Mouse (Mus musculus): ENCODE measurements around the gene Phf19. TPM values are rescaled to one million over a fixed set of nuclear protein-coding genes. Genes with fewer than 3 reads are reported as not detected.

Gene Phf19
- total RNA-seq, 1 experiment from 2014 or later = 5.1 TPM

GRCm38 (mm10) chr2:34941061-34941675, 27.3 kb upstream of the Phf19 start:
- peak; percentile 34; the same call in 1 of the 2 replicates for ATAC-seq (ENCODE audit: extremely low read depth, insufficient number of reproducible peaks, low FRiP score, poor library complexity, severe bottlenecking)

GRCm38 (mm10) chr2:34940246-34940645, 26.4 kb upstream of the Phf19 start:
- no peak for ATAC-seq (ENCODE audit: extremely low read depth, insufficient number of reproducible peaks, low FRiP score, poor library complexity, severe bottlenecking)

- ATAC-seq (ENCODE audit: extremely low read depth, insufficient number of reproducible peaks, low FRiP score, poor library complexity, severe bottlenecking) = no peak
Measured at GRCm38 (mm10) chr2:34938269-34939208, 24.7 kb upstream of the Phf19 start.

GRCm38 (mm10) chr2:34937460-34937859, 23.6 kb upstream of the Phf19 start:
- ATAC-seq (ENCODE audit: extremely low read depth, insufficient number of reproducible peaks, low FRiP score, poor library complexity, severe bottlenecking) = no peak

GRCm38 (mm10) chr2:34927320-34927719, 13.5 kb upstream of the Phf19 start:
- ATAC-seq (ENCODE audit: extremely low read depth, insufficient number of reproducible peaks, low FRiP score, poor library complexity, severe bottlenecking) = no peak

- no peak for ATAC-seq (ENCODE audit: extremely low read depth, insufficient number of reproducible peaks, low FRiP score, poor library complexity, severe bottlenecking)
Measured at GRCm38 (mm10) chr2:34922729-34923128, 8.9 kb upstream of the Phf19 start.

GRCm38 (mm10) chr2:34920144-34920543, 6.3 kb upstream of the Phf19 start:
- no peak for ATAC-seq (ENCODE audit: extremely low read depth, insufficient number of reproducible peaks, low FRiP score, poor library complexity, severe bottlenecking)

GRCm38 (mm10) chr2:34915103-34915502, 1.3 kb upstream of the Phf19 start:
- no peak for ATAC-seq (ENCODE audit: extremely low read depth, insufficient number of reproducible peaks, low FRiP score, poor library complexity, severe bottlenecking)

- no peak for ATAC-seq (ENCODE audit: extremely low read depth, insufficient number of reproducible peaks, low FRiP score, poor library complexity, severe bottlenecking)
Measured at GRCm38 (mm10) chr2:34914823-34915082, 927 bp upstream of the Phf19 start.

- ATAC-seq (ENCODE audit: extremely low read depth, insufficient number of reproducible peaks, low FRiP score, poor library complexity, severe bottlenecking) = peak; percentile 49; the same call in 1 of the 2 replicates
Measured at GRCm38 (mm10) chr2:34914069-34914822, 420 bp upstream of the Phf19 start.

- ATAC-seq (ENCODE audit: extremely low read depth, insufficient number of reproducible peaks, low FRiP score, poor library complexity, severe bottlenecking) = no peak
Measured at GRCm38 (mm10) chr2:34912613-34913012, 1.2 kb downstream of the Phf19 start.

- no peak for ATAC-seq (ENCODE audit: extremely low read depth, insufficient number of reproducible peaks, low FRiP score, poor library complexity, severe bottlenecking)
Measured at GRCm38 (mm10) chr2:34911871-34912270, 2.0 kb downstream of the Phf19 start.

- no peak for ATAC-seq (ENCODE audit: extremely low read depth, insufficient number of reproducible peaks, low FRiP score, poor library complexity, severe bottlenecking)
Measured at GRCm38 (mm10) chr2:34909719-34910118, 4.1 kb downstream of the Phf19 start.

GRCm38 (mm10) chr2:34906861-34907604, 6.8 kb downstream of the Phf19 start:
- ATAC-seq (ENCODE audit: extremely low read depth, insufficient number of reproducible peaks, low FRiP score, poor library complexity, severe bottlenecking) = 0 out of 2 replicates have a peak, but pooled peaks have one; percentile 6

GRCm38 (mm10) chr2:34906426-34906825, 7.4 kb downstream of the Phf19 start:
- no peak for ATAC-seq (ENCODE audit: extremely low read depth, insufficient number of reproducible peaks, low FRiP score, poor library complexity, severe bottlenecking)

- peak; percentile 86 for ATAC-seq (ENCODE audit: extremely low read depth, insufficient number of reproducible peaks, low FRiP score, poor library complexity, severe bottlenecking)
Measured at GRCm38 (mm10) chr2:34904849-34905542, 8.8 kb downstream of the Phf19 start.

- no peak for ATAC-seq (ENCODE audit: extremely low read depth, insufficient number of reproducible peaks, low FRiP score, poor library complexity, severe bottlenecking)
Measured at GRCm38 (mm10) chr2:34903652-34904405, 10.0 kb downstream of the Phf19 start.

- no peak for ATAC-seq (ENCODE audit: extremely low read depth, insufficient number of reproducible peaks, low FRiP score, poor library complexity, severe bottlenecking)
Measured at GRCm38 (mm10) chr2:34903191-34903590, 10.6 kb downstream of the Phf19 start.
